Comparison of ENCODE assay signal across 22 mouse cellular contexts in the genomic region with DNA sequence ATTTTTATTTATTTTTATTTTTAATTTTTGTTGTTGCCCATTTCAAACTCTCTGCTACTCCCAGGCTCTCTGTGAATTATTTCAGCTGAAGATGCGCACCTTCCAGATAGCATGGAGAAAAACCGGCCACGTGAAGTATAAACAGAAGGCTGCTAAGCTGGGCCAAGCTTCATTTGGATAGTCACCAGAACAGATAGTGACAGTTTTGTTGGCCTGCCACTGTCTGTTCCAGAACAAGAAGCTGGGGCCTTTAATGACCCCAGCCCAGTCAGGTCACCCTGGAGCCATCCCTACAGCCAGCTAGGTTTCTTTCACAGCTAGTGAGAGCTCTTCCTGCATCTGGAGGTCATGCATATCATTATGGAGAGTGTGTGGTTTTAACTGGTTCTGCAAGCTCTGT.
A peak's percentile ranks its signal among the peaks of the same experiment; 100 is the strongest.
DNase-seq lines count a peak whose midpoint lies in the region; ATAC-seq and TF ChIP-seq lines count a peak whose summit lies in the region.
"Had no signal": no experiment of that assay in that cellular context is flagged by ENCODE, and none has a peak within 500 bp of the region (broad histone marks: within the 10 kb centered on the region; RNA-seq: fewer than 3 reads in every experiment).

No protein-coding gene starts in this region.

- H3K79me2 ChIP-seq in liver, adult 2 months (ENCODE audit: control insufficient read depth, insufficient read depth, low read length) = no peaks in the 10 kb centered on the region

- H3K4me3 ChIP-seq in liver, adult 2 months (ENCODE audit: insufficient read depth, low read depth, low read length) = no peak overlapping the region
- H3K4me3 ChIP-seq in liver, embryonic 11.5 days (ENCODE audit: low read depth, low read length) = no peak overlapping the region
- H3K4me3 ChIP-seq: embryonic facial prominence, embryonic 15.5 days; erythroblast, embryonic 14.5 days; forebrain, embryonic 10.5 days; gastrocnemius, adult 2 months; hindbrain, embryonic 13.5 days; intestine, embryonic 15.5 days had no signal

- no peaks in the 10 kb centered on the region for H3K27me3 ChIP-seq in liver, adult 2 months (ENCODE audit: control insufficient read depth, insufficient read depth, low read length)
- no peaks in the 10 kb centered on the region for H3K27me3 ChIP-seq in liver, embryonic 11.5 days (replicated peaks; ENCODE audit: control insufficient read depth, insufficient read depth, low read length)
- H3K27me3 ChIP-seq: embryonic facial prominence, embryonic 15.5 days; hindbrain, embryonic 13.5 days; intestine, embryonic 15.5 days had no signal

- peak; percentile 60; the same call in 1 of the 2 replicates for ATAC-seq in cerebellum, adult (ENCODE audit: insufficient number of reproducible peaks, low FRiP score, low TSS enrichment)
- no peak for ATAC-seq in liver, embryonic 11.5 days (replicated peaks; ENCODE audit: low FRiP score)
- ATAC-seq: CD4-positive, CD25-positive, alpha-beta regulatory T cell, adult 4 months; forebrain, embryonic 14.5 days; intestine, embryonic 15.5 days had no signal

- 15% methylated on average over 3 of the region's 3 CpGs for WGBS in liver, adult 2 months
- 79% methylated on average over 3 of the region's 3 CpGs for WGBS in liver, embryonic 11.5 days

- H3K4me1 ChIP-seq in liver, adult 2 months (ENCODE audit: control insufficient read depth, insufficient read depth, low read length) = peaks cover 12% of the 10 kb centered on the region
- no peaks in the 10 kb centered on the region for H3K4me1 ChIP-seq in liver, embryonic 11.5 days (replicated peaks; ENCODE audit: control insufficient read depth, insufficient read depth, low read length)
- H3K4me1 ChIP-seq: embryonic facial prominence, embryonic 15.5 days; forebrain, embryonic 10.5 days; hindbrain, embryonic 13.5 days; intestine, embryonic 15.5 days had no signal

- H3K9me3 ChIP-seq in liver, embryonic 11.5 days (ENCODE audit: control insufficient read depth, low read length) = no peaks in the 10 kb centered on the region
- H3K9me3 ChIP-seq: embryonic facial prominence, embryonic 15.5 days; forebrain, embryonic 10.5 days; hindbrain, embryonic 13.5 days; intestine, embryonic 15.5 days had no signal

- no peak for TF ChIP-seq POLR2A in liver, adult 2 months (IDR thresholded peaks at IDR 0.05; ENCODE audit: extremely low read depth, insufficient read depth, low read length)

- no peak for DNase-seq in cerebellum, adult 8-10 months
- peak; percentile 57 to 77 for DNase-seq in cerebellum, postnatal 14 days
- no peak for DNase-seq in cerebellum, adult 9-11 months
- peak; percentile 90 for DNase-seq in liver, adult 2 months (ENCODE audit: extremely low read depth, low read depth, low spot score)
- DNase-seq in liver, embryonic 11.5 days (ENCODE audit: low spot score) = no peak
- DNase-seq in brain, adult 2 months (ENCODE audit: low read depth, low spot score) = peak; percentile 13
- DNase-seq in thymus, postnatal 4 days = no peak
- DNase-seq: adrenal gland, adult 8-10 months; B cell, adult 2 months; embryo, embryonic 11 days; gastrocnemius, adult 2 months; gastrocnemius, postnatal 25 days; heart, postnatal 4 days had no signal

- no peak overlapping the region for H3K4me2 ChIP-seq in liver, embryonic 11.5 days
- H3K4me2 ChIP-seq: embryonic facial prominence, embryonic 15.5 days; hindbrain, embryonic 13.5 days; intestine, embryonic 15.5 days had no signal

- H3K9ac ChIP-seq in liver, adult 2 months (ENCODE audit: low read depth, low read length) = no peak overlapping the region
- H3K9ac ChIP-seq in liver, embryonic 11.5 days (ENCODE audit: low read depth, low read length) = no peak overlapping the region
- H3K9ac ChIP-seq: embryonic facial prominence, embryonic 15.5 days; hindbrain, embryonic 13.5 days; intestine, embryonic 15.5 days had no signal

- no peaks in the 10 kb centered on the region for H3K36me3 ChIP-seq in liver, adult 2 months (ENCODE audit: control insufficient read depth, insufficient read depth, low read length)
- no peaks in the 10 kb centered on the region for H3K36me3 ChIP-seq in liver, embryonic 11.5 days (ENCODE audit: control insufficient read depth, insufficient read depth, low read length)
- H3K36me3 ChIP-seq: embryonic facial prominence, embryonic 15.5 days; forebrain, embryonic 10.5 days; G1E; hindbrain, embryonic 13.5 days; intestine, embryonic 15.5 days had no signal

- no peak overlapping the region; the same call in 1 of the 2 replicates for H3K27ac ChIP-seq in liver, adult 2 months (replicated peaks; ENCODE audit: insufficient read depth, low read depth, low read length)
- H3K27ac ChIP-seq in liver, embryonic 11.5 days (ENCODE audit: low read depth, low read length) = no peak overlapping the region
- H3K27ac ChIP-seq: embryonic facial prominence, embryonic 15.5 days; forebrain, embryonic 10.5 days; gastrocnemius, adult 2 months; hindbrain, embryonic 13.5 days; intestine, embryonic 15.5 days had no signal

- TF ChIP-seq CTCF in liver, adult 2 months (IDR thresholded peaks at IDR 0.05; ENCODE audit: low read depth, low read length) = no peak

Comparison
In these comparisons a context has a peak if more than half of its experiments do, and no peak if none do; other contexts are left out.
1. DNase-seq: peak in cerebellum, postnatal 14 days (2 of 2), liver, adult 2 months (single experiment) and brain, adult 2 months (single experiment); none in cerebellum, adult 8-10 months (single experiment), cerebellum, adult 9-11 months (single experiment), liver, embryonic 11.5 days (single experiment) and thymus, postnatal 4 days (single experiment).